Comparison of ENCODE assay signal across 14 mouse cellular contexts in the genomic region with DNA sequence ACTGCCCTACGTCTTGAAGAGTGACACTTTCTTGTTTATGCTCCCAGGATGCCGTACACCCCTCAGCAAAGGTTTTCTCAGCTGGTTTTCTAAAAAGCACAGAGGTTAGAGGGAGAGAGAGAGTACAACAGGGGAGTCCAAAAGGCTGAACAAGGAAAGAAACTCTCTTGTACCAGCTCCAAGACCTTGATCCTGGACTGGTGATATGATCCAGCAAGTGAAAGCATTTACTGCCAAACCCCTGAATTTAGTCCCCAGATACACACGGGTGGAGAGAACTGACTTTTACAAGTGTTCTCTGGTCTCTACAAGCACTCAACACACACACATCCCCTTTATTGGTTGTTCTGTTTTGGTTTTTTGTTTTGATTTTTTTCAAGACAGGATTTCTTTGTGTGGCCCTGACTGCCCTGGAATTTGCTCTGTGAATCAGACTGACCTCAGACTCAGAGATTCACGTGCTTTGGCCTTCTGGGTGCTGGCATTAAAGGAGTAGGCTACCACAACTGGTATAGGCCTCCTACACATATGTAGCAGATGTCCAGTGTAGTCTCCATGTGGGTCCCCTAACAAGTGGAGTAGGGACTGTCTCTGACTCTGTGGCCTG. TPM values are rescaled to one million over a fixed set of nuclear protein-coding genes. Genes with fewer than 3 reads are reported as not detected.
DNase-seq lines count a peak whose midpoint lies in the region.
"Had no signal": no experiment of that assay in that cellular context is flagged by ENCODE, and none has a peak within 500 bp of the region (broad histone marks: within the 10 kb centered on the region; RNA-seq: fewer than 3 reads in every experiment).

No protein-coding gene starts in this region.

- DNase-seq in kidney, adult 11 months = peak; percentile 48
- no peak for DNase-seq in kidney, postnatal 14 days
- peak; percentile 38 for DNase-seq in Muller cell, postnatal 12 days (ENCODE audit: inconsistent ontology term)
- peak; percentile 65 for DNase-seq in adrenal gland, postnatal 14 days
- DNase-seq in kidney, postnatal 36 days = peak; percentile 42 to 63
- DNase-seq in urinary bladder, postnatal 14 days (ENCODE audit: low spot score) = no peak
- DNase-seq in gastrocnemius, postnatal 10 days = no peak
- DNase-seq: cerebellum, postnatal 10 days; embryo, embryonic 11 days; gastrocnemius, postnatal 25 days; heart, postnatal 4 days; liver; lung, adult 2 months; lung, postnatal 4 days had no signal

RNA-seq across cellular contexts. Expression of a gene that starts 9.8 kb away (rescaled TPM):
- total RNA-seq in adrenal gland, postnatal 14 days (2021) = 174 and 200 TPM in 2 replicates
- 10 to 100 TPM; 28.6 to 30.0 TPM for total RNA-seq in gastrocnemius, postnatal 10 days (2021)

RNA-seq across cellular contexts. Expression of a gene that starts 45.8 kb away (rescaled TPM):
- 155 and 158 TPM in 2 replicates for total RNA-seq in adrenal gland, postnatal 14 days (2021)
- 100 to 1,000 TPM; 152 to 169 TPM for total RNA-seq in gastrocnemius, postnatal 10 days (2021)

RNA-seq across cellular contexts. Expression of a gene that starts 45.9 kb away (rescaled TPM):
- 21.7 and 23.6 TPM in 2 replicates for total RNA-seq in adrenal gland, postnatal 14 days (2021)
- total RNA-seq in gastrocnemius, postnatal 10 days (2021) = 10 to 100 TPM in 1 of 2 experiments, 1 to 10 TPM in 1; 7.6 to 13.6 TPM

Comparison
In these comparisons a context has a peak if more than half of its experiments do, and no peak if none do; other contexts are left out.
1. DNase-seq: peak in kidney, adult 11 months (single experiment), Muller cell, postnatal 12 days (single experiment), adrenal gland, postnatal 14 days (single experiment) and kidney, postnatal 36 days (2 of 2); none in kidney, postnatal 14 days (single experiment), urinary bladder, postnatal 14 days (single experiment) and gastrocnemius, postnatal 10 days (single experiment).